Mouse (Mus musculus) MEL (cell line): Measurements from ENCODE around the gene Upk3b.

Experiments used
- CTCF ChIP-seq, 3 experiments: IDR thresholded peaks in 2 of 3; conservative IDR thresholded peaks in 1 of 3; 2 replicates each; pipeline ENCODE4 v1.5.1; 2011 to 2012; ENCODE audit warnings: low read length in 3 of 3, low read depth in 2 of 3, mild to moderate bottlenecking in 2 of 3, improper control_type of control experiment in 1 of 3, inconsistent platforms in 1 of 3, mixed read lengths in 1 of 3, moderate library complexity in 1 of 3; ENCODE audit not compliant: control insufficient read depth in 1 of 3, insufficient read depth in 1 of 3, poor library complexity in 1 of 3, severe bottlenecking in 1 of 3
- E2F4 ChIP-seq: IDR thresholded peaks from 2 replicates; pipeline ENCODE4 v1.6.1; 2011; ENCODE audit warnings: low read depth, low read length, improper control_type of control experiment, borderline replicate concordance
- POLR2A ChIP-seq, 2 experiments: IDR thresholded peaks; 2 replicates each; pipeline ENCODE4 v1.6.1; 2011 to 2012; ENCODE audit warnings: low read length in 2 of 2, mild to moderate bottlenecking in 2 of 2, control low read depth in 1 of 2, improper control_type of control experiment in 1 of 2, low read depth in 1 of 2, moderate library complexity in 1 of 2; ENCODE audit not compliant: control insufficient read depth in 1 of 2, insufficient read depth in 1 of 2, poor library complexity in 1 of 2
- UBTF ChIP-seq: IDR thresholded peaks from 2 replicates; pipeline ENCODE4 v1.6.1; 2012; ENCODE audit warnings: low read depth, mild to moderate bottlenecking, inconsistent platforms, low read length, improper control_type of control experiment, moderate library complexity, borderline replicate concordance; ENCODE audit not compliant: insufficient read depth
- USF2 ChIP-seq, 2 experiments: IDR thresholded peaks; 2 replicates each; pipeline ENCODE4 v1.6.1; 2011 to 2012; ENCODE audit warnings: improper control_type of control experiment in 2 of 2, low read length in 2 of 2, borderline replicate concordance in 1 of 2, inconsistent platforms in 1 of 2, low read depth in 1 of 2, mild to moderate bottlenecking in 1 of 2; ENCODE audit not compliant: insufficient read depth in 1 of 2

DNA sequence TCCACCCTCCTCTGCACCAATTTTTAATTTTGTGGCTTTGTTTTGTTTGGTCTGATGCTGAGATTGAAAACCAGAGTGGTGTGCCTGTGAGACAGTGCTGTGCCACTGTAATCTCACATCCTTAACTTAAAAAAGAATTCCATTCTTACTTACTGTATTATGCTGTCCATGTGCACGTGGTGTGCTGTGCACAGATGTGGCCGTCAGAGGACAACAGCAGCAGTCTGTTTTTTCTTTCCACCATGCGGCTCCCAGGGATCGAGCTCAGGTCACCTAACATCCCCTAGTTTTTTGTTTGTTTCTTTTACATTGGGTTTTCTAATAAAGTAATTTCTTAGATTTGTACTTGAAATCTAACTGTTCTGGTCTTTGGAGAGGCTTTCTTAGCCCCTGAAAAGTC is 33.8 kb upstream of the Upk3b start:
- TF ChIP-seq POLR2A (IDR thresholded peaks at IDR 0.05; ENCODE audit: control insufficient read depth in 1 of 2, insufficient read depth in 1 of 2, low read depth in 1 of 2, low read length in 2 of 2, poor library complexity in 1 of 2) (no peak), UBTF (no peak), CTCF (IDR thresholded peaks at IDR 0.05 in 2 of 3, conservative IDR thresholded peaks at IDR 0.05 in 1 of 3; ENCODE audit: control insufficient read depth in 1 of 3, insufficient read depth in 1 of 3, low read depth in 2 of 3, low read length in 3 of 3, poor library complexity in 1 of 3, severe bottlenecking in 1 of 3) (no peak), USF2 (IDR thresholded peaks at IDR 0.05; ENCODE audit: borderline replicate concordance in 1 of 2, insufficient read depth in 1 of 2, low read depth in 1 of 2, low read length in 2 of 2) (no peak), E2F4 (no peak)
